Mouse (Mus musculus) erythroblast, embryonic 14.5 days (primary cell): ENCODE results near the gene Gnptab.

Source experiments
- GATA1 ChIP-seq: IDR thresholded peaks from 2 replicates; pipeline ENCODE4 v1.6.1; 2012; ENCODE audit warnings: low read length, inconsistent platforms, mixed read lengths
- TAL1 ChIP-seq: IDR thresholded peaks from 3 replicates; pipeline ENCODE4 v1.6.1; 2012; ENCODE audit warnings: low read length, inconsistent platforms, mixed read lengths

DNA sequence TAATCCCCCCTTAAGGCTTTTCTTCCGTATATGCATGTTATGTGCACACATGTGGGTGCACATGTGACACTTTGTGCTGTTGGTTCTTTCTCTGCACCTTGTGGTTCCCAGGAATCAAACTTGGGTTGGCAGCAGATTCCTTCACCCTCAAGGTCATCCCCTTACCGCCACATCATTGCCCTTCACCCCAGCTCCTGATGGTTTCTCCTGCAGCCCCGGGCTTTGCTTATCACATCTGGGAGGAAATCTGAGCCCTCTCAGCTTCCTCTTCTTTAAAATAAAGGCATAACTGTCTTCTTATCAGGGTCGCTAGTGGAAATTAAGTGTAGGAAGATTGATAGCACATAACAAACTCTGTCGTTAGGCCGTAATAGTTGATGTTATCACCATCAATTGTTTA, 3.1 kb downstream of the Gnptab start:
- TF ChIP-seq GATA1 (no peak), TAL1 (no peak)
